Mouse (Mus musculus) neural tube, embryonic 12.5 days (tissue): ENCODE measurements around the gene Chst11. TPM values are rescaled to one million over a fixed set of nuclear protein-coding genes. Genes with fewer than 3 reads are reported as not detected.

Experiments
- ATAC-seq: fragments of 200-750 bp; cut with Nextera tagmentation; 2 replicates; pipeline ENCODE4 v1.8.0; 2017; ENCODE audit warnings: low read depth, mild to moderate bottlenecking, moderate TSS enrichment, moderate library complexity; ENCODE audit not compliant: low FRiP score
- H3K27ac ChIP-seq: fragments of 300-500 bp; sonication (generic); 2 replicates; pipeline ENCODE4 v1.5.1; 2016
- H3K27me3 ChIP-seq: fragments of 300-500 bp; sonication (generic); replicated peaks from 2 replicates; pipeline ENCODE4 v1.6.1; 2016; ENCODE audit warnings: mild to moderate bottlenecking
- H3K36me3 ChIP-seq: fragments of 300-500 bp; sonication (generic); 2 replicates; pipeline ENCODE4 v1.6.1; 2016; ENCODE audit warnings: mild to moderate bottlenecking
- H3K4me1 ChIP-seq: fragments of 300-500 bp; sonication (generic); 2 replicates; pipeline ENCODE4 v1.6.1; 2016
- H3K4me2 ChIP-seq: fragments of 300-500 bp; sonication (generic); replicated peaks from 2 replicates; pipeline ENCODE4 v1.6.1; 2016; ENCODE audit warnings: mild to moderate bottlenecking
- H3K4me3 ChIP-seq: fragments of 300-500 bp; sonication (generic); 2 replicates; pipeline ENCODE4 v1.5.1; 2016
- H3K9ac ChIP-seq: fragments of 300-500 bp; sonication (generic); 2 replicates; pipeline ENCODE4 v1.6.1; 2016; ENCODE audit warnings: mild to moderate bottlenecking
- H3K9me3 ChIP-seq: fragments of 300-500 bp; sonication (generic); 2 replicates; pipeline ENCODE4 v1.6.1; 2016; ENCODE audit warnings: mild to moderate bottlenecking
- WGBS: fragments of 180-500 bp; shearing (Covaris S2); methylation state at CpG from one replicate; pipeline ENCODE4 v1.1.7; 2016; 5-methylcytosine and 5-hydroxymethylcytosine counted together
- polyA plus RNA-seq: library from polyadenylated mRNA; unstranded; fragments of >200 nt; fragmentation: Nextera tagmentation; extraction: Ambion mirVana; gene quantifications from 2 replicates; pipeline ENCODE4 v1.2.1, GENCODE M21; 2016

Gene Chst11
- polyA plus RNA-seq, 1 experiment from 2014 or later, result 3.1 TPM

GRCm38 (mm10) chr10:83042613-83043477 is 57.5 kb downstream of the Chst11 start:
- Histone ChIP-seq H3K4me2 (no peak overlapping the region), H3K27ac (no peak overlapping the region), H3K9ac (no peak overlapping the region), H3K9me3 (no peaks in the 10 kb centered on the region), H3K27me3 (no peaks in the 10 kb centered on the region), H3K4me3 (no peak overlapping the region), H3K36me3 (no peaks in the 10 kb centered on the region), H3K4me1 (peaks cover 23% of the 10 kb centered on the region)
- WGBS, result 11% methylated on average over 10 of the region's 10 CpGs
- ATAC-seq, result peak; percentile 56; the same call in 1 of the 2 replicates

GRCm38 (mm10) chr10:83043478-83044259 is 58.4 kb downstream of the Chst11 start:
- H3K36me3 ChIP-seq, result no peaks in the 10 kb centered on the region
- no peak overlapping the region for H3K9ac ChIP-seq
- no peaks in the 10 kb centered on the region for H3K9me3 ChIP-seq
- H3K27me3 ChIP-seq, result no peaks in the 10 kb centered on the region
- no peak overlapping the region for H3K4me3 ChIP-seq
- peaks cover 23% of the 10 kb centered on the region for H3K4me1 ChIP-seq
- WGBS, result 43% methylated on average over 2 of the region's 2 CpGs
- H3K27ac ChIP-seq, result no peak overlapping the region
- H3K4me2 ChIP-seq, result no peak overlapping the region
- ATAC-seq, result no peak

GRCm38 (mm10) chr10:83049174-83049780 is 64.0 kb downstream of the Chst11 start:
- Histone ChIP-seq H3K9me3 (no peaks in the 10 kb centered on the region), H3K9ac (no peak overlapping the region), H3K4me3 (no peak overlapping the region), H3K36me3 (no peaks in the 10 kb centered on the region), H3K4me1 (0 out of 2 replicates have a peak, but pooled peaks cover 9% of the 10 kb centered on the region), H3K4me2 (0 out of 2 replicates have a peak overlapping the region, but pooled peaks have one; percentile 3), H3K27ac (no peak overlapping the region; the same call in 1 of the 2 replicates), H3K27me3 (no peaks in the 10 kb centered on the region)
- ATAC-seq, result peak; percentile 76; the same call in 1 of the 2 replicates
- 63% methylated on average over 12 of the region's 12 CpGs for WGBS

- 90% methylated on average over 10 of the region's 10 CpGs for WGBS
- no peak for ATAC-seq
- H3K4me2 ChIP-seq, result no peak overlapping the region
- no peaks in the 10 kb centered on the region for H3K27me3 ChIP-seq
- H3K36me3 ChIP-seq, result no peaks in the 10 kb centered on the region
- no peak overlapping the region for H3K4me3 ChIP-seq
- H3K27ac ChIP-seq, result no peak overlapping the region
- no peaks in the 10 kb centered on the region for H3K9me3 ChIP-seq
- no peak overlapping the region for H3K9ac ChIP-seq
- H3K4me1 ChIP-seq, result 0 out of 2 replicates have a peak, but pooled peaks cover 7% of the 10 kb centered on the region
Measured at GRCm38 (mm10) chr10:83053886-83054550, 68.7 kb downstream of the Chst11 start.

GRCm38 (mm10) chr10:83056291-83056690 is 71.0 kb downstream of the Chst11 start:
- Histone ChIP-seq H3K36me3 (no peaks in the 10 kb centered on the region), H3K9me3 (no peaks in the 10 kb centered on the region), H3K27ac (no peak overlapping the region), H3K9ac (no peak overlapping the region), H3K4me2 (no peak overlapping the region), H3K27me3 (no peaks in the 10 kb centered on the region), H3K4me1 (no peaks in the 10 kb centered on the region), H3K4me3 (no peak overlapping the region)
- no peak for ATAC-seq
- WGBS, result 86% methylated on average over 7 of the region's 7 CpGs

- no peak for ATAC-seq
- H3K4me3 ChIP-seq, result no peak overlapping the region
- H3K27ac ChIP-seq, result no peak overlapping the region
- 88% methylated on average over 4 of the region's 4 CpGs for WGBS
- H3K9ac ChIP-seq, result no peak overlapping the region
- H3K36me3 ChIP-seq, result no peaks in the 10 kb centered on the region
- no peak overlapping the region for H3K4me2 ChIP-seq
- H3K27me3 ChIP-seq, result no peaks in the 10 kb centered on the region
- H3K9me3 ChIP-seq, result no peaks in the 10 kb centered on the region
- no peaks in the 10 kb centered on the region for H3K4me1 ChIP-seq
Measured at GRCm38 (mm10) chr10:83056866-83057265, 71.6 kb downstream of the Chst11 start.

- WGBS, result 55% methylated on average over 12 of the region's 12 CpGs
Measured at GRCm38 (mm10) chr10:83060066-83060782, 74.9 kb downstream of the Chst11 start.

GRCm38 (mm10) chr10:83062315-83062714 is 77.0 kb downstream of the Chst11 start:
- Histone ChIP-seq H3K36me3 (no peaks in the 10 kb centered on the region), H3K4me2 (no peak overlapping the region), H3K27ac (no peak overlapping the region), H3K27me3 (no peaks in the 10 kb centered on the region), H3K9ac (no peak overlapping the region), H3K4me1 (no peaks in the 10 kb centered on the region; the same call in 1 of the 2 replicates), H3K4me3 (no peak overlapping the region), H3K9me3 (no peaks in the 10 kb centered on the region)
- WGBS, result 82% methylated on average over 9 of the region's 9 CpGs
- no peak for ATAC-seq

More at GRCm38 (mm10) chr10:83060066-83060782, 74.9 kb downstream of the Chst11 start:
- H3K27ac ChIP-seq, result no peak overlapping the region
- H3K4me2 ChIP-seq, result no peak overlapping the region
- H3K4me1 ChIP-seq, result no peaks in the 10 kb centered on the region; the same call in 1 of the 2 replicates
- no peaks in the 10 kb centered on the region for H3K27me3 ChIP-seq
- ATAC-seq, result no peak
- no peaks in the 10 kb centered on the region for H3K9me3 ChIP-seq
- H3K9ac ChIP-seq, result no peak overlapping the region
- H3K36me3 ChIP-seq, result no peaks in the 10 kb centered on the region
- no peak overlapping the region for H3K4me3 ChIP-seq

- H3K4me2 ChIP-seq, result no peak overlapping the region
- no peaks in the 10 kb centered on the region for H3K9me3 ChIP-seq
- H3K4me3 ChIP-seq, result no peak overlapping the region
- H3K27me3 ChIP-seq, result no peaks in the 10 kb centered on the region
- WGBS, result 94% methylated on average over 5 of the region's 5 CpGs
- H3K4me1 ChIP-seq, result no peaks in the 10 kb centered on the region; the same call in 1 of the 2 replicates
- no peaks in the 10 kb centered on the region for H3K36me3 ChIP-seq
- no peak for ATAC-seq
- H3K9ac ChIP-seq, result no peak overlapping the region
- no peak overlapping the region for H3K27ac ChIP-seq
Measured at GRCm38 (mm10) chr10:83064796-83065195, 79.5 kb downstream of the Chst11 start.

- Histone ChIP-seq H3K9ac (no peak overlapping the region), H3K4me2 (no peak overlapping the region), H3K27ac (no peak overlapping the region), H3K4me3 (no peak overlapping the region), H3K4me1 (no peaks in the 10 kb centered on the region; the same call in 1 of the 2 replicates), H3K27me3 (no peaks in the 10 kb centered on the region), H3K9me3 (no peaks in the 10 kb centered on the region), H3K36me3 (no peaks in the 10 kb centered on the region)
- WGBS, result 75% methylated on average over 6 of the region's 6 CpGs
- ATAC-seq, result no peak
Measured at GRCm38 (mm10) chr10:83066159-83066558, 80.9 kb downstream of the Chst11 start.

GRCm38 (mm10) chr10:83067305-83067704 is 82.0 kb downstream of the Chst11 start:
- no peaks in the 10 kb centered on the region for H3K36me3 ChIP-seq
- WGBS, result 93% methylated on average over 4 of the region's 4 CpGs
- H3K9ac ChIP-seq, result no peak overlapping the region
- peaks cover 9% of the 10 kb centered on the region; the same call in 1 of the 2 replicates for H3K4me1 ChIP-seq
- H3K9me3 ChIP-seq, result no peaks in the 10 kb centered on the region
- ATAC-seq, result no peak
- H3K4me3 ChIP-seq, result no peak overlapping the region
- H3K27me3 ChIP-seq, result no peaks in the 10 kb centered on the region
- H3K27ac ChIP-seq, result no peak overlapping the region
- no peak overlapping the region for H3K4me2 ChIP-seq
